Mouse (Mus musculus) kidney, postnatal 36 days (tissue): Measurements from ENCODE around the gene Lhx1.

Experiments
- DNase-seq, 2 experiments: peaks; one replicate each; pipeline ENCODE4 v3.0.0; 2021 to 2022; ENCODE audit warnings: mixed read lengths in 2 of 2

Lhx1 gene

DNA sequence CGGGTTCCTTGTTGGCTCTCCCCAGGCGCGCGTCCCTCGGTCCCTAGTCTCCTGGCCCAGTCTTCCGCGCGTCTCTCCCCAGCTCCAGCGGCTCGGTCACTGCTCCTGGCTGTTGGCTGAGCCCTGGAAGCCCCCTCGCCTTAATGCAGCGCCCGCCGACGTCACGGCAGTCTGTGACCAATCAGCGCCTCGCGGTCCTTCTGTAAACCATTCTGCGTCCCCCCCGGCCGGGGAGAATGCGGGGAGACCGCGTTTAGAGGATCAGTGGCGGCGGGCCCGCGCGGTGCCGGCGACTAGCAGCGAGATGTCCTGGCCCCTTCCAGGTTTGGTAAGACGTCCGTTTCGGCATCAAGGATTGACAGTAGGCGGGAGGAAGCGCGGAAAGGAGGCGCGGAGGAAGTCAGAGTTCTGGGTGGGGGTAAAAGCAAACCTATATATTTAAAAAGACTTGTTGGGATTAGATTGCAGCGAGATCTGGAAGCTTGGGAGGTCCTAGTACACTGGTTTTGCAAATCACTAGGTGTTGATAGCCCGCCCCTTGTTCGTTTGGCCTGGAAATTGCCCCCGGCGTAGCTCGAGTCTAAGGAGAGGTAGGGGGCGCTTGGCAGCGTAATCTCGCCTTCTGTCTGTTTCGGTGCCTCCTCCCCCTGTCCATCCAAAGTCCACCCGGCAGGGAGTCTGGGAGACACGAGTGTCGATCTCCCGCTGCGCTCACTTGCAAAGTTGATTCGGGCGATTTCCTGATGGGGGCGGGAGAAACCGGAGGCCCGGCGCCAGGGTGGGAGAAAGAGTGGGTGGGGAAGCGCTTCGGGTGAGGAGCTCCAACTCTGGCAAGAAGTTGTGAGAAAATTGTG is at the start of gene Lhx1:
Lhx1 (minus strand) TSS at position 115 of the 854 bp plus-strand sequence.
- DNase-seq: peak; percentile 88 to 91

DNA sequence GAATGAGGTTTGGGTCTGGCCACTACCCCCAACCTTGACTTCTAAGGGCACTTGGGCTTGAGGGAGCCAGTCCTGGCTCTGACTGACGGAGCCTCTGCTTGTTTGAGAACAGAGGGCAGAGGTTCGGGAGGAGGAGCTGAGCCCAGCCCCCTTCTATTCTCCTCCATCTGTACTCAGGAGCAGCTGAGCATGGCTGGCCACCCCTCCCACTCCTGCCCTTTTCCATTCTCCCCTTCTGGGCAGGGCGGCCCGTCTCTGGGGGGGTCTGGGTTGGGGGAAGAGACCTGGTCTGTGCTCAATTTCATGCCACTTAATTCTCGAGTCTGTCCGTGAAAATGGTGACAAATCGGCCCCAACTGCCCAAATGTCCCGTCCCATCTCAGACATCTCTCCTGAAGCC is 49.5 kb upstream of the Lhx1 start:
- DNase-seq: no peak

- DNase-seq: no peak
Observed at GRCm38 (mm10) chr11:84573637-84574036, 48.3 kb upstream of the Lhx1 start.

DNA sequence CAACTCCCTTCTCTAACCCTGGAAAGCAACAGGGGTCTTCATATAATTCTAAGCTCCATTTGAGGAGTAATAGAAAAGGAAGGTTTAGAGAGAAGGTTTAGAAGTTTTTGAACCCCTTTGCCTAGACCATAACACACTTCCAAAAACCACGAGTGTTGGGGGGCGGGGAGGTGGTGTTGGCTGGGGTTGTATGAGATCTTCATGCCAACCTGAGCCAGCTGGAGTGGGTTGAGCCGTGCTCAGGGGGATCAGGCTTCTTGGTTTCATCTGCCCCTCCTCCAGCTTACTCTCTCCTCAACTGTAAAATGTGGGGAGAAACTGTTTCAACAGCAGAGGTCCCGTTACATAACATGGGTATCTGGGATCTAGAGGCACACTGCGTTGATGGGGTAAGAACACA is 45.5 kb upstream of the Lhx1 start:
- no peak for DNase-seq

DNA sequence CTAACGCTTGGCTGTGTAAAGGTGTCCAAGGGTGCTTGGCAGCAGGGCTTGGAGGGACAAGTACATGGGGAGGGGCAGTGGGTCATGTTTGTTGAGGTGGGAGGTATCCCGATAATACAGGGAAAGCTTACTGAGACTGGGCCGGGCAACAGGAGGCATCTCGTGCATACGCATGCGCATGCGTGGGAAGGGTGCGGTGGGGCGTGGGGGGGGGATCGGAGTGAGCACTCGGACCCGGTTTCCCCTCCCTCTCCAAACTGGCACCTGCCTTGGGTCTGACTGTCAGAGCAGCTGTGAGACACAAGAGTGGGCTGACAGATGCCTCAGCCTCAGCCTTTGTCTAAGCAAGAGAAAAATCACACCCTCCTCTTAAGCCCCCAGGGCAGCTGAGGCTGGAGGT is 45.1 kb upstream of the Lhx1 start:
- DNase-seq: no peak

GRCm38 (mm10) chr11:84569052-84569751 is 43.9 kb upstream of the Lhx1 start:
- no peak for DNase-seq

DNA sequence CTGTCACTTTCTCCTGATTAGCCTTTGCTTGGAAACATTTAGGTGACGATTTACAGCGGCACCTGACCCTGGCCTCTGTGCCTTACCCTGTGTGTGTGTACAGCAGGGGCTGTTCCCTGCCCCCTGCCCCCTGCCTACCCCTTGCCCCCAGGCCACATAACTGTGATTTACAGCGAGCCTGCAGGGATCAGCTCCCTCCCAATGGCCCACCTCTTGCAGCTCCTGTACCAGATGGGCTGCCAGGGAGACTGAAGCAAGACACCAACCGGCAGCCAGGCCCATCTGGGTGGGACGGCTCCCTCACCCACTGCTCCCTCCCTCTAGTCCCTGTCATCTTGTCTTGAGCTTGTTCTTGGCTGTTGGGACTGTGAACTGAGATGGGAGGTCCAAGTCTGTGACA is 43.1 kb upstream of the Lhx1 start:
- DNase-seq: no peak

- no peak for DNase-seq
Observed at GRCm38 (mm10) chr11:84566691-84567090, 41.4 kb upstream of the Lhx1 start.

DNA sequence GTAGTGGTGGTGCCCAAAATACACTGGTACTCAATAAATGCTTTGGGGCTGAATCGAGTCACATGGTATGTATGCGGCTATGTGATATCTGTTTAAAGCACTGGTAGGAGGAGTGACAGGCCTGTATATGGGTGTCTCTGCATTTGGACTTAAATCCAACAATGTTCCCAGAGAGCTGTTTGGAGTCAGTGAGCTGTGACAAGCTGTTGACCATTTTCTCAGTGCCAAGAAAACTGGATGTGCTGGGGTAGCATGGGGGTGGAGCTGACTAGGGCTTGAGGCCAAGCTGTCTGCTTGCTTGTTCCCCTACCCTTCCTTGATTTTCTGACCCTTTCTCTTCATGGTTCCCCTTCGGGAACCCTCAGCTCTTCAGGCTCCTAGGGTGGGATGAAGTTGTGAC is 39.9 kb upstream of the Lhx1 start:
- peak; percentile 44 to 61 for DNase-seq

- DNase-seq: no peak
Observed at GRCm38 (mm10) chr11:84563360-84563759, 38.0 kb upstream of the Lhx1 start.

GRCm38 (mm10) chr11:84562758-84563347 is 37.5 kb upstream of the Lhx1 start:
- no peak for DNase-seq

GRCm38 (mm10) chr11:84561546-84561945 is 36.2 kb upstream of the Lhx1 start:
- DNase-seq: no peak

- DNase-seq: no peak
Observed at GRCm38 (mm10) chr11:84553821-84554450, 28.6 kb upstream of the Lhx1 start.

DNA sequence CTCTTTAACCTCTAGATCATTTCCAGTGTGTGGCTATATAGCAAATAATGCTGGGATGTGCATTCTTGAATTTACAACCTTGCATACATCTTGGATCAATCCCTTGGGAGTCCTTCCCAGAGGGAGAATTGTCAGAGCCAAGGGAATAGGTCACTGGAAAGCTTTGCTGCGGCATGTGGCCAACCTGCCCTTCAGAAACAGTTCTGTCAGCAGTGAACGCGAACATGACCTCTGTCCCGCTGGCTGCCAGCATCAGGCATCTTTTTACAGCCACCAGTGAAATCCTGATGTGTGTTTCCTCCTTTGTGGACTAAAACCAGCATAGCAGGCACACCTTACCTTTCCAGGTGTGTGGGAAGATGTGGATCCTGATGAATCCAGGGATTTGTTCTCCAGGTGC is 26.0 kb upstream of the Lhx1 start:
- DNase-seq: peak; percentile 41 to 60

DNA sequence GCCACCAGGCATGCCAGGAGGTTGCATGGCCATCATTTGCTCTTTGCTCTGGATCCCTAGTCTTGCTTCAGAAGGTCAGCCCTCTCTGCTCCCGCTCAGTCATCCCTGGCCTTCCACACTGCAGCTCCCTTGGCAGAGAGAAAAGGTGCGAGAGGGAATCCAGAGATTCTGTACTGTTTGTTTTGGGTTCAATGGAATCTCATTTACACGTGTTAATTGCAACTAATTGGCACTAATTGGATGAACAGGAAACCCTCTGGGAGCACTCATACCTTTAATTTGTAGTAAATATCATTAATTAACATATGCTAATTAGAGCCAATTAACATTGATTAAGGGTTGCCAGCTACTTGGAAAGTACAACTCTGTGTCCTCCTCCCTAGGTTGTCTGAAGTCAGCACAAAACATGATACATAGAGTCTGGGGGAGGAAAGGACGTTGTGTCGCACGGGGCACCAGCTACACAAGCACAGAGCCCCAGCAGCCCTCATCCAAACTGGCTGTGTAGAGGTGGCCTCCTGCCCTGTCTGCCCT is 24.0 kb upstream of the Lhx1 start:
- no peak for DNase-seq

DNA sequence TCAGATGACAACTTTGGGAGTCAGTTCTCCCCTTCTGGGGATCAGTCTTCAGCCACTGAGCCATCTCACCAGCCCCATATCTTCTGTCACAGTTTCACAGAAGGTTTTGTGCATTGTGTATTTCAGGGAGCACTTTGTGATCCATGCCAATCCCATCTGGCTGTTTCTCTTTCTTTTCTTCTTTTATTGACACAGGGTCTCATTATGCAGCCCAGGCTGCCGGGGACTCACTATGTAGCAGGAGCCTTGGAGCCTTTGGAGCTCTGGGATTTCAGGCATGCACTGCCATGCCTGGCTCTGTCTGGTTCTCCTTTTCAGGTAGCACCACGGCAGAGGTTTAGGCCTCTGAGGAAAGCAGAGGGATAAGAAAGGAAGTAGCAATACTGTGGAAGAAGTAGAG is 23.0 kb upstream of the Lhx1 start:
- DNase-seq: no peak

DNA sequence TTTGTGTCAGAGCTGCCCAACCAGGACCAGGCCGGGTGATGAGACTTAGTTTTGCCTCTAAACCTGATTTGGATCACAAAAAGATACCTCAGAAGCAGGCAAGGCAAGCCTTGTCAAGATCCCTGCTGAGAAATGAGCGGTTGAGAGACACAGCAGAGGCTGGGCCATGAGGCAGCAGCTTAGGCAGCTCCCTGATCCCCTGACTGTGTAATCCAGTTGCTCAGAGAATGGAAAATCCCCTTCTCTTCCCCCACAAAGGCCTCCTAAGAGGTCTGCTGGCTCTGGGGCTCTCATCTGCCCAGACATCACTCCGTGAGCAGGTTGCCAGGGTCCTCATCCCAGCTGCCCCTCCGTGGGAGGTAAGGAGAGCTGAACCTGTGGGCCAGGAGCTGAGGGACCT is 14.6 kb upstream of the Lhx1 start:
- no peak for DNase-seq

DNA sequence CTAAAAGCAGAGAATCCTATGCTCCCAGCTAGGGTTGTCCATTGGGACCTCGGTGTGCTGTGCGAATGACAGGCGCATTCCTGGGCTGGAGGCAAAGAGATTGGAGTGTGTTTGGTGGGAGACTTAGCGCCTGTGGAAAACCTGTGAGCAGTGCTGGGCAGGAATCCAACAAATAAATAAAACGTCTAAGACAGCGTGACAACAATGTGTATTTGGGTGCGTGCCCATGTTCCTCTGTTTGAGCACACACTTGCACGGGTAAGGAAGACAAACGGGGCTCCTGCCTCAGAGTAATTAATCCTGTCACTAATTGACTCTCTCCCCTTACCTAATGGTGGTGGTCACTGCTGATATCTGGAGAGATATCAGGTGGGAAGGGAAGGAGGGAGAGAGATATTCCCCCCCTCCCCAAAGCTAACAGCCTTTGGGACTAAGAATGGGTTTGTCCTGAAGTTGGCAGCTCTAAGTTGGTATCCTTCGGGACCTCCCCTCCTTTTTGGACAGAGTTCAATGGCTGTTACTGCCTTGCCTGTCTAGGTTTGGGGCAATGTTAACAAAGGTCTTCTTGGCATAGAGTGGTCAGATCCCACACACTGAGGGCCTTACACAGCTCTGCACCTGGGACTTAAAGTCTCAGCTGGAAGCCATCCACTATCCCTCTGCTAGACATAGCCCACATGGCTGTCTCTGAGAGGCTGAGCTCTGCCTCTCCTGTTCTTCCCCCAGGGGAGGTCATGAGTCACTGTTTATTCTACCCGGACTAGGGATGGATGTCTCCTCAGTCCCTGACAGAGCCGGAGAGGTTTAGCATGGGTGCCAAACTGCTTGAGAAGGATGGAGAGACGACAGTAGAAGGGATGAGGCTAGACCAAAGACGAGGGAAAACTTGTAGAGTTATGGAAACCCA is 4.7 kb upstream of the Lhx1 start:
- peak; percentile 52 to 54 for DNase-seq

DNA sequence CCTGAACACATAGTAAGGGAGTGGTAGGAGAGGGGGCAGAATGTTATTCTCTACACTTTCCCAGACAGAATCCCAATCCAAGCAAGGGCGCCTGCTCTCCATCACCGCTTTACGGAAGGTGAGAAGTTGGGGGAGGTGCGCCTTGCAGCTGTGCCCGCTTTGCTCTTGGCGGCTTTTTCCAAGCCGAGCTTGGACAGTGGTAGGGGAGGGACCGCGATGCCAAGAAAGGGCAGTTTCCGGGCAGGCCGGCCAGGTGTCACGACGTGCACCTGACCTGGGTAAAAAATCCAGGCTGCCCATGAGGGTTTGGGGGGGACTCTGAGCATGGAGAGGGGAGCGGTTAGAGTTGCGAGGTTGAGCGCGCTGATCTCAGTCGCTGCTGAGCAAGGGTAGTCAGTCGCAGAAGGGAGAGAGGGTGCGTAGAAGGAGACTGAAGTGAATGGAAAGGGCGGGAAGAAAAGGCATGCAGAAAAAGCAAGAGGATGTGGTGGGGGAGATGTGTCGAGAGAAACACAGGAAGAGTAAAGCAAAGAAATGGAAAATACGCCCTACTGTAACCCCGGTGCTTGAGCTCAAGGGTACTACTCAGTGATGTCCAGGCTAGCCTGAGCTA is 3.9 kb upstream of the Lhx1 start:
- peak; percentile 54 to 70 for DNase-seq

- DNase-seq: no peak
Observed at GRCm38 (mm10) chr11:84526976-84527860, 1.9 kb upstream of the Lhx1 start.
